Mouse (Mus musculus) right cerebral cortex, adult 2 months (tissue): ENCODE measurements around the gene Adh7.

Experiments
- DNase-seq, 2 experiments: peaks; one replicate each; pipeline ENCODE4 v3.0.0; 2021 to 2022; ENCODE audit warnings: low spot score in 2 of 2

The Adh7 gene

DNA sequence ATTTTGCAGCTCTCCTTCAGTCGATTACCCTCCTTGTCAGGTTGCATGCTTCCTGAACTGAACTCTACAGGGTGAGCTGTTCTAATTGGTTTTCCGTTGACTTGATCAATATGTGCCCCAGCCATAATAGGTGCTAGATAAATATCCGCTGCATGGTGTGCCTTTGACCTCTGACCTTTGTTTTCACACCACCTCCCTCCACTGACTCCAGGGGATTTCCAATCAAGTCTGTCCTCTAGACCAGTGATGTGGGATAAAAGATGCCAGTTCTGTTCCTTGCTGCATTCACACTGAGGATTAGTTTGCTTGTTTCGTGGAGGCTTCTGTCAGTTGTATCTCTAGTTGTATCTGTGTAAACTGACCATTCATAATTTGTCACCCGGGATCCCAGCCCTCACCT, 36.6 kb downstream of the Adh7 start:
- DNase-seq: no peak

DNA sequence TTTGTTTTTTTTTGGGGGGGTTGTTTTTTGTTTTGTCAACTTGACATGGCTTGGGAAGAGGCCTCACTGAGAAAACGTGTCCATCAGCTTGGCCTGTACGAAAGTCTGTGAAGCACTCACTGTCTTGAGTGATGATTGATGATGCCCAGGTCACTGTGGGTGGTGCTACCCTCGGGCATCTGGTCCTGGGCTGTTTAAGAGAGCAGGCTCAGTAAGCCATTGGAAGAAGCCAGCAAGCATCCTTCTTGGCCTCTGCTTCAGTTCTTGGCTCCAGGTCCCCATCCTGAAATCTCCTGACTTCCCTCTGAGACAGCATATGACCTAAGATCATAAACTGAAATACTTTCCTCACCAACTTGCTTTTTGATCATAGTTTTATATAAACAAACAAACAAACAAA, 37.8 kb downstream of the Adh7 start:
- DNase-seq: no peak

DNA sequence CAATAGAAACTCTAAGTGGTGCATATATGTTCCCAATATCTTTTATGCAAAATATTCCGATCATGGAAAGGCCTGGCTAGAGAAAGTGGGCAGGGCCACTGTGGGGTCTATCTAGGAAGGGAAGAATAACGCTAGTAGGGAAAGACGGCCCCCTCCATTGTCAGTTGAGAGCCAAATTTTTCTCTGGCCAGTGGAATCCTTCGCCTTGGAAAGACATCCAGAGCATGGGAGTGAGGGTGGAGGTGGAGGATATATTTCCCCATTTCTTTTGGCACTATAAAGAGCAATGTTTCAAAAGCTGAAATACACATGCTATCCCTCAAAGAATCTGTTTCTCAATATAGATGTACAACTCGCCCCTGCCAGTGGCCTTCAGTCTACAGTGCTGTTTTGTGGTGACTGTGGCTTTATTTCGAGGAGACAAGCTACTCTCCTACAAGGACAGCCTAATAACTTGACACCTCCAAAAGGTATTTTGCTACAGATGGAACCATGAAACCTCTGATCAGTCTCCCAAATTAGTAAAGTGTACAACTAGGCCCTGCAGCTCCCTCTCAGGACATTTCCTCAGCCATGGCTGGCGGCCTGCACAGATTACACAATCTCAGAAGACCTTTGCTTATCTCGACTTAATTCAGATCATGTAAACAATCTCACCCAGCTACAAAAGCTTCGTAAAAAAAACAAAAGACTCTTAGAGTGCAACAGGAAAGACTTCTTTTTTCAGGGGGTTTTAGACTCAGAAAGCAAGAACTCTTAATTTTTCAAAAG, 38.4 kb downstream of the Adh7 start:
- DNase-seq: no peak

DNA sequence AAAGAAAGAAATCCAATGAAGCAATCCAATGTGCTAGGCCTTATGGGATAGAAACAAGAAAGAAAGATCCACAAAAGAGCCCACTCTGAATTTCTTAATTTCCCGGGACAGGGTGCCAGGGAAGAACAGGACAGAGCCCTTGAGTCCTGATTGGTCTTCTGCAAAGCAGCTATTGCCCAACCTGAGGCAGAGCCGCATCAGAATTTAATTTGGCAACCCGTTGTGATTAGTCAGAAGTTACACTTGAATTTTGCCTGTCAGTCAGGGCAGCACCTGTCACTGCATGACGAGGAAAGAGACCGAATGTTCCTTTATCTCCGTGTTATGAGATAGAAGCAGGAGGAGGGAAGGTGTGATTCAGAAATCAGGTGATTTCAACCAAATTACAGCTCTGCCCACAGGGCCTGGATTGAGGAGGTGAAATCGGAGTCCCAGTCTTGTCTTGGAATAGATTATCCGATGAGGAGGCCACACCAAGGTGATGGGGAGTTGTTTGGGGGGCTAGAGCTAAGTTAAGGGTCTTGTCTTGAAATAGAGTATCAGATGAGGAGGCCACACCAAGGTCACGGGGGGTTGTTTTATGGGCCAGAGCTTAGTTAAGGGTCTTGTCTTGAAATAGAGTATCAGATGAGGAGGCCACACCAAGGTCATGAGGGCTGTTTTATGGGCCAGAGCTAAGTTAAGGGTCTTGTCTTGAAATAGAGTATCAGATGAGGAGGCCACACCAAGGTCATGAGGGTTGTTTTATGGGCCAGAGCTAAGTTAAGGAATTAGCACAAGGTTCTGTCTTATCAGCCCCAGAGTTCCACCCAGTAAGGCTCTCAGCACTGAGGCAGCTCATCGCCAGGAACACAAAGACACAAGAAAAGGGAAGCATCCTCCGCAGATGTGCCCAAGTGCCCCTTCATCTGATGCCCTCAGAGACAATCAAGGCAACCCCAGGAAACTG, 43.4 kb downstream of the Adh7 start, which contains the start of gene Adh1:
Gene Adh1 (plus strand): TSS at position 271 of the 949 bp plus-strand sequence.
- no peak for DNase-seq

DNA sequence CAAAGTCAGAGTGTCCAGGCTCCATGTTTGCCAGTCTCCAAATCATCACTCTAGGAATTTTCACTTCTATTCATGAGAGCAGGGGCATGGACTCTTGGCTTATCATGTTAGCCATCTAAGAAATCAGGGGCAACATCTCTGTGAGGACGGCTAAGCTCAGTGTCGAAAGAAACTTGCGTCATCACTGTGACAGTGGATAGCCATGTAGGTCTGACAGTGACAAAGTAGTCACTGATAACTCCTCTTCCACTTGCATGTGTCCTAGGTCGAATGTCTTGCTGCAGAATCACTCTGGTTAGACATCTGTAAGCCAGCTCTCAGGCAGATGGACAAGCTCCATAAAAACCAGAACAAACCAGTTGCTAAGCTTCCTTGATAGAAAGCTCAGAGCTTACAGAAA, 45.0 kb downstream of the Adh7 start:
- no peak for DNase-seq

DNA sequence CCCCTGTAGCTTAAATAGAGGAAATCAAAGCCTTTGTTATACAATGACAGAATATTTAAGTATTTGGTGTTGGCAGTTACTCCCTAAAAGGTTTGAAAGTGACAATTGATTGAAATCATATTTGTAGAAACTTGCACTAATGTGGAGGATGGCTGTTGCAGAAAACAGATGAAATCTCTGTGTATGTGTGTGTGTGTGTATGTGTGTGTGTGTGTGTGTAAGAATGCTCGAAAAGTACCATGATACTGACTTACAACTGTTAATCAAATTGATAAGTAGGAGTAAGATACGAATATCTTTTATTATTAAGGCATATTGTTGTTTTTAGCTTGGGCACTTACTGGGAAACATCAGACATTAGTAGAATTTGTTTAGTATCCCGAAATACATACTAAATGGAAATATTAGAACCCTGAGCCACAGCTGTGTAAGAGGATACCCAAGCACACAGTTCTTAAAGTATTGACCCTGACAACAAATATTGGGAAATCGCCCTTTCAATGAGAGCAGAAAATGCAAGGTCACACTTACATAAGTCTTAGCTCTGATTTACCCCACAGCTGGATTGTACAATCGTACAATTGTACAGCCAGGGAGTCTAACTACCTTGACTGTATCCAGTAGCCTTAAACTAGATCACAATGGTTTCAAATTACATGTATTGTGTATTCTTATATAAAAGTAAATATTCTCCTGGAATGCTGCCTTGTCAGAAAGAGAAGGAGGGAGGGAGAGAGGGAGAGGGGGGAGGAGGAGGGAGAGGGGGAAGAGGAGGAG, 45.8 kb downstream of the Adh7 start:
- no peak for DNase-seq

DNA sequence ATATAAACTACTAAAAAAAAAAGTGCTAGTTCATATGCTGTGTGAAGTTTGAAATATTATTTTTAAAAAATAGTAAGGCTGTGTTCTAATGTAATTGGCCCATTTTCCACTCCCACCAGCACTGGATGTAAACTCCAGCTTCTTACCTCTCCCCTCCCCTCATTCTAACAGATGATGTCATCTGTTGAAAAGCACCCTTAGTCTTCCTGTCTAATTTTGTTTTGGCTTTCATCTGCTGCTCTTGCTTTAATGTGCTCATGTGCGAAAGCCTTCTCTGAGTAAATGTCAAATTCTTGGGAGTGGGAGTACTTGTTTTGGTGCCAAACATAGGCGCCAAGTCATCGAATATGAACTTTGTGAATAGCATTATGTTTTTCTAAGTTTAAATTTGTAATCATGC, 47.1 kb downstream of the Adh7 start:
- DNase-seq: peak; percentile 4 to 17

DNA sequence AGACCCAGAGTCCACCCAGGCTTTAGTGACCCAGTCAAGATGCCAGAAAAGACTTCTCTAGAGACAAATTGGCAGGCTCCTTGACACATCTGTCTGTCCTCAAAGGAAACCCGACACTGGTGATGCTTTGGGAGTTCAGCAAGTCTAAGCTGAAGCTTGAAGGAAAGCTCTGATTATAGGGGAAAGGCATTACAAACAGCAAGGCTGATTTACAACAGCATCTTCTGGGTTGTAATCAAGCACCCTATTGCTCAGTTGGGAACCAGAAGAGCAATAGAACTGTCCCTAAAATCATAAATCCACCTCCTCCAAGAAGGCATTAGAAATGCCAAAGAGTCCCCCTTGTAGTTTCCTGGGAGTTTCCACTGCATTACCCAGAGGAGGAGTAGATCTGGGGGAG, 52.9 kb downstream of the Adh7 start:
- no peak for DNase-seq

DNA sequence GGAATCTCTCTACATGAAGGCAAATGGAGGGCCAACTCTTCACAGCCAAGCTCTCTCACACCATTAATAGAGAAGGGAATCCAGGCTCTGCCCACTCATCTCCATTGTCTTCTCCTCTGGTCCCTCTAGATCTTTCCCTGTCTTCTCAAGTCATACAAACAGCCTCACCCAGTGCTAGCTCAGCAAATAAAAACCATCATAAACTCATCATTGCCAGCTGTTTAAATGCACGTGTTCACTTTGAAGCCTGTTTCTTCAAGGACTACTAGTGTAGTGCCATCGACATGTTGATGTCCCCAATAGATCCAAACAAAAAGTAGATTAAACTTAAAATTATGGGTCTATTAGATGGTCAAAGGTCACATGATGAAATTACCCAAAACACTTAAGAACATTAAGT, 53.7 kb downstream of the Adh7 start:
- DNase-seq: no peak

DNA sequence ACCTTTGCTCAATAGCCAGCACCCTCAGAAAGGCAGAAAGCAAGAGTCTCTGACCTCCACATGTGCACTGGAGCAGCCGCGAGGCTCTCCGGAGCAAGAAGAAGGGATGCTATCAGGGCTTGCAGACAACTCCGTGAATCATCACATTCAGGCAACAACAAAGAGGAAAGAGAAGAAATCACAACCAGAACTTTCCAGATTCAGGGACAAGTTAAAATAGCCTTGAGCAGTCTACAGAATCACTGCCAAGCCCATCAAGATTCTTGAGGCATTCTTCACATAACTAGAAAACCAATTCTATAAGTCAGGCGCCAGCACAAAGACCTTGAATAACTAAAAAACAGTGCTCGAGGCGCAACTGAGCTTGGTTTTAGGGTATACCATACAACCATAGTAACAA, 55.5 kb downstream of the Adh7 start:
- no peak for DNase-seq

DNA sequence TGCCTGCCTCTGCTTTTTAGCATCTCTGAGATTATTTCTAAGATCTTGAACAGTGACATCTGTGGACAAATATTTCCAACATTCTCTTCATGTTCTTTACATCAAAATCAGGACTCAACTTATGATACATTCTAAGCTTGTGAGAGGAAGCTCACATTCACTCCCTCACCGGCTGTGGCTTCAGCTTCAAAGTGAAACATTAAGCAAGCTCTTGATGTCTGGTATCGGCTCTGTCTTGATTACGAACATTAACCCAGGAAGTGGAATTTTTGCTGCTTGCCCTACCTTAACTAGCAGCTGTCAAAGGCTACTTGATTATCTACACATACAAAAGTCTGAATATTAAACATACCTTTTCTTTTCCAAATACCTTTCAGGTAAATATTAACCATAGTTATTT, 57.5 kb downstream of the Adh7 start:
- DNase-seq: no peak

DNA sequence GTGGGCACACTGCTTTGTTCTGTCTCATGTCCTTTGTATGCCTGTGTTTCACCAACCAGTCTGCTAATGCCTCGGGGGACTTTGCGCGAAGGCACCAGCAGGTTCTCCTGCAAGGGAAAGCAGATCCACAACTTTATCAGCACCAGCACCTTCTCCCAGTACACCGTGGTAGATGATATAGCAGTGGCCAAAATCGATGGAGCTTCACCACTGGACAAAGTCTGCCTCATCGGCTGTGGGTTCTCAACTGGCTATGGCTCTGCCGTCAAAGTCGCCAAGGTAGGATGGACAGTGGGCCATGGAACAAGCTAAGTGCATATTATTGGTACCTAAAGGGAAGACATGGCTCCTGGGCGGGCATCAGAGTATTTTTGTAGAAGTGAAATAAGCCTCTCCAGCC, 65.0 kb downstream of the Adh7 start:
- no peak for DNase-seq
